Mouse (Mus musculus) CD4-positive naive resting alpha-beta T cell, adult 57 days (primary cell): Measurements from ENCODE around the gene BC147527. TPM values are rescaled to one million over a fixed set of nuclear protein-coding genes. Genes with fewer than 3 reads are reported as not detected.

Experiments used
- total RNA-seq: library from RNA; stranded (reverse); gene quantifications from one replicate; pipeline ENCODE4 v1.2.4, GENCODE M21; 2023

The BC147527 gene
- total RNA-seq, result 7.1 TPM

DNA sequence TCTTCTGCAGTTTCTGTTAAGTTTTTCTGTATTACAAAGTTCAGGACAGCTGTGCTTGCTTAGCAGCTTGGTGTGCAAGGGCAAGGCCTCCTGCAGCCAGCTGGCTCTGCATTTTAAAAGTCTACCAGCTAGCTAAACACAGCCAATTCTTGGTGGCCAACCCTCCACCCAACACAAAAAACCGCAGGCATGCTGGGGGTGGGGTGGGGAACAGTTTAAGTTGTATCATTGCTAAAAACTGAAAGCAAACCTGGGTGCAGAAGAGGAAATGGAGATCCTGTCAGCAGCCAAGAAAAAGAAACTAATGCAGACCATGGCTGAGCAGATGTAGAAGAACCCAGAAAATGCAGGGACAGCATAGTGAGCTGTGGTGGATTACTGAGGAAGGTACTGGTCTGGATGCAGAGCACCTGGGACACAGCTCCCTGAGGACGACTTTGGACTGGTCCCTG lies at the start of gene BC147527:
BC147527 (plus strand) TSS at position 402 of the 452 bp plus-strand sequence.

GRCm38 (mm10) chr13:120262870-120263269 lies 37.3 kb upstream of the BC147527 start, which contains the start of gene AF067061:
Gene AF067061 (plus strand): TSS chr13:120263114.

DNA sequence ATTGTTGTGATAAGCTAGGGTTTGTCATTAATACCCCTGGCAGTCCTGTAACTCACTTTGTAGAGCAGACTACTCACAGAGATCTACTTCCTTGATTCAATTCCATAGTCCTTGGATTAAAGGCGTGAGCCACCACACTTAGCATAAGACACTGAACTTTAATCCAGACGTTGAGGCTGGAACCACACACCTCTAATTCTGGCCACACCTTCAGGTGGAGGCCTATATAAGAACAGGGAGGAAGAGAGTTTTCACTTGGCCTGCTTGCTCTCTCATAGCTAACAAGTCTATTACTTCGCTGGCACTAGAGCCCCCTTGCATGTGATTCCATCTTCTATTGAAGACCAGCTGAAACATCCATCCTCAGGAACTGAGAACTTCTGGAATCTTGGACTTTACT lies 16.4 kb downstream of the BC147527 start, which contains the start of gene Tcstv3:
Tcstv3 (plus strand) TSS at position 301 of the 400 bp plus-strand sequence.

Other genes starting within 250 kb of the BC147527 start
- not detected for gene Gm21188, start 248.2 kb upstream of the BC147527 start, total RNA-seq
- not detected for gene Gm20767, start 160.1 kb upstream of the BC147527 start, total RNA-seq
- not detected for gene Gm21818, start 128.0 kb upstream of the BC147527 start, total RNA-seq
- not detected for gene Gm21762, start 84.4 kb upstream of the BC147527 start, total RNA-seq
- gene Gm21731, start 61.3 kb upstream of the BC147527 start, total RNA-seq, result not detected
- gene AF067061, start 37.3 kb upstream of the BC147527 start, total RNA-seq, result not detected
- gene Tcstv3, start 16.5 kb downstream of the BC147527 start, total RNA-seq, result not detected